Mouse (Mus musculus) bone marrow, adult 2 months (tissue): Measurements from ENCODE around the gene Rpl27.

Experiments
- CTCF ChIP-seq: fragments of 200-500 bp; IDR thresholded peaks from 2 replicates; pipeline ENCODE4 v1.5.1; 2011; ENCODE audit warnings: low read length, control low read depth; ENCODE audit not compliant: control insufficient read depth, insufficient read depth
- POLR2A ChIP-seq: fragments of 200-500 bp; IDR thresholded peaks from 2 replicates; pipeline ENCODE4 v1.6.1; 2011; ENCODE audit warnings: low read depth, mild to moderate bottlenecking, control low read depth, low read length, borderline replicate concordance; ENCODE audit not compliant: control insufficient read depth

DNA sequence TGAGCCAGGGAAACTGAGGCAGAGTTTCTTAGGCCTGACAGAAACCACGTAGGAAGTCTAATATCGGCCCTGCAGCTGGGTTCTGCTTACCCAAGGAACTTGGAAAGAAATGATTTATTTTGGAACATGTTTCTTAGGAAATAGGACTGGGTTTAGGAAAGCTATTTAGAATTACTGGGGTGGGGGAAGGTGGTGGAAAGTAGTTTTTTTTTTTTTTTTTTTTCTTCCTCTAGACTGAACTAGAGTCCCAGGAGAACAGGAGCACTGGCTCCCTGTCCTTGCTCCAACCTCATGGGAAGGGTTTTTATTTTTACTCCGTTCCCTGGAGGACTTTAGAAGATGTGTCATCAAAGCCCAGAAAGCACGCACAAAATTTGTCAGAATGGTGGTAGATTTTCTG lies 27.1 kb downstream of the Rpl27 start:
- no peak for TF ChIP-seq POLR2A
- TF ChIP-seq CTCF, result no peak
